Mouse (Mus musculus) liver, embryonic 14.5 days (tissue): ENCODE data around the gene Dcaf4.
A peak's percentile ranks its signal among the peaks of the same experiment; 100 is the strongest.

Experiments
- CTCF ChIP-seq: IDR thresholded peaks from 2 replicates; pipeline ENCODE4 v1.5.1; 2016; ENCODE audit warnings: antibody characterized with exemption, low read depth, control low read depth
- EP300 ChIP-seq: IDR thresholded peaks from 2 replicates; pipeline ENCODE4 v1.6.1; 2016; ENCODE audit warnings: antibody characterized with exemption, low read depth

DNA sequence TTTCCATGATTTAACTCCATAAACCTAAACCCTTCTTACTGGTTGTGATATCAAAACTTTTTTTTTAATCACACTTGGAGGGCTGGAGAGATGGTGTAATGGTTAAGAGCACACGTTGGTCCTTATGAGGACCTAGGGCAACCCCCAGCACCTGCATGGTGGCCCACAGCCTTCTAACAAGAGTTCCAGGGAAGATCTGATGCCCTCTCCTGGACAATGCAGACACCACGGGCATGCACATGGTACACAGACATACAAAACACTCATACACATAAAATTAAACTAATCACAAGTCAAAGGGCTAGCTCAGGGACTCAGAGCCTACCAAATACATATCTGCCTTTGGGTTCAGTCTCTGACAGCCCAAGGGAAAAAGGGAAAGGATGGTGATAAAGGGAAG lies 30.5 kb upstream of the Dcaf4 start:
- peak; percentile 57 for TF ChIP-seq CTCF
- TF ChIP-seq EP300: no peak
